Mouse (Mus musculus) bone marrow macrophage, adult 2 months (primary cell): ENCODE measurements at regions not wholly inside any gene's neighbourhood (a gene's known extent, or its start where the extent isn't known, plus 50 kb on each side); places are given as distances from the start of the nearest gene placed in this dataset.

ENCODE experiments used
- H3K27ac ChIP-seq: 2 replicates; pipeline ENCODE4 v1.5.1; 2012; ENCODE audit warnings: low read depth, low read length; ENCODE audit not compliant: insufficient read depth
- H3K4me1 ChIP-seq: 2 replicates; pipeline ENCODE4 v1.6.1; 2012; ENCODE audit warnings: low read length; ENCODE audit not compliant: control insufficient read depth, insufficient read depth
- H3K4me3 ChIP-seq: 2 replicates; pipeline ENCODE4 v1.5.1; 2012; ENCODE audit warnings: mild to moderate bottlenecking, low read length, moderate library complexity; ENCODE audit not compliant: insufficient read depth
- CTCF ChIP-seq: IDR thresholded peaks from 2 replicates; pipeline ENCODE4 v1.5.1; 2012; ENCODE audit warnings: low read depth, mild to moderate bottlenecking, low read length, moderate library complexity
- POLR2A ChIP-seq: IDR thresholded peaks from 2 replicates; pipeline ENCODE4 v1.6.1; 2012; ENCODE audit warnings: mild to moderate bottlenecking, low read depth, low read length, borderline replicate concordance

- peaks cover 8% of the 10 kb centered on the region for H3K4me1 ChIP-seq
- no peak for TF ChIP-seq CTCF
- no peak for TF ChIP-seq POLR2A
- no peak overlapping the region for H3K4me3 ChIP-seq
- no peak overlapping the region for H3K27ac ChIP-seq
Observed at GRCm38 (mm10) chr9:59197506-59197905, 93.9 kb upstream of the Adpgk start.

- H3K27ac ChIP-seq, result no peak overlapping the region
- TF ChIP-seq CTCF, result no peak
- no peak for TF ChIP-seq POLR2A
- H3K4me3 ChIP-seq, result no peak overlapping the region
- no peaks in the 10 kb centered on the region for H3K4me1 ChIP-seq
Observed at GRCm38 (mm10) chr9:59193971-59194370, 97.4 kb upstream of the Adpgk start.

- TF ChIP-seq CTCF, result no peak
- TF ChIP-seq POLR2A, result no peak
- H3K27ac ChIP-seq, result no peak overlapping the region
- H3K4me3 ChIP-seq, result peak overlapping the region; percentile 1; the same call in 1 of the 2 replicates
- no peaks in the 10 kb centered on the region for H3K4me1 ChIP-seq
Observed at GRCm38 (mm10) chr9:59189141-59189540, 102.2 kb upstream of the Adpgk start.

- Histone ChIP-seq H3K4me1 (no peaks in the 10 kb centered on the region), H3K27ac (no peak overlapping the region), H3K4me3 (no peak overlapping the region)
- TF ChIP-seq CTCF (no peak), POLR2A (no peak)
Observed at GRCm38 (mm10) chr9:59188411-59188810, 102.9 kb upstream of the Adpgk start.

GRCm38 (mm10) chr9:59186326-59186725 lies 105.0 kb upstream of the Adpgk start:
- H3K27ac ChIP-seq, result no peak overlapping the region
- H3K4me1 ChIP-seq, result no peaks in the 10 kb centered on the region
- no peak overlapping the region for H3K4me3 ChIP-seq
- TF ChIP-seq POLR2A, result no peak

GRCm38 (mm10) chr9:59184089-59184488 lies 107.3 kb upstream of the Adpgk start:
- Histone ChIP-seq H3K4me3 (no peak overlapping the region), H3K4me1 (no peaks in the 10 kb centered on the region), H3K27ac (no peak overlapping the region)
- TF ChIP-seq POLR2A, result no peak
- TF ChIP-seq CTCF, result no peak

- H3K4me3 ChIP-seq, result no peak overlapping the region
- no peak overlapping the region for H3K27ac ChIP-seq
- H3K4me1 ChIP-seq, result no peaks in the 10 kb centered on the region
- TF ChIP-seq POLR2A (no peak), CTCF (no peak)
Observed at GRCm38 (mm10) chr9:59182906-59183305, 108.5 kb upstream of the Adpgk start.

GRCm38 (mm10) chr9:59182490-59182889 lies 108.9 kb upstream of the Adpgk start:
- no peaks in the 10 kb centered on the region for H3K4me1 ChIP-seq
- H3K4me3 ChIP-seq, result no peak overlapping the region
- H3K27ac ChIP-seq, result no peak overlapping the region
- TF ChIP-seq CTCF (no peak), POLR2A (no peak)

GRCm38 (mm10) chr9:59171576-59171975 lies 119.8 kb upstream of the Adpgk start:
- no peaks in the 10 kb centered on the region for H3K4me1 ChIP-seq
- H3K27ac ChIP-seq, result no peak overlapping the region
- H3K4me3 ChIP-seq, result no peak overlapping the region
- no peak for TF ChIP-seq CTCF
- TF ChIP-seq POLR2A, result no peak

GRCm38 (mm10) chr9:59163390-59163976 lies 127.2 kb upstream of the Neo1 start:
- Histone ChIP-seq H3K27ac (no peak overlapping the region), H3K4me1 (no peaks in the 10 kb centered on the region), H3K4me3 (no peak overlapping the region)
- no peak for TF ChIP-seq POLR2A
- TF ChIP-seq CTCF, result no peak

- Histone ChIP-seq H3K27ac (no peak overlapping the region), H3K4me1 (no peaks in the 10 kb centered on the region), H3K4me3 (no peak overlapping the region)
- TF ChIP-seq POLR2A (no peak), CTCF (no peak)
Observed at GRCm38 (mm10) chr9:59162954-59163353, 126.7 kb upstream of the Neo1 start.

GRCm38 (mm10) chr9:59157663-59158062 lies 121.4 kb upstream of the Neo1 start:
- no peak overlapping the region for H3K27ac ChIP-seq
- H3K4me3 ChIP-seq, result no peak overlapping the region
- H3K4me1 ChIP-seq, result no peaks in the 10 kb centered on the region
- no peak for TF ChIP-seq CTCF
- TF ChIP-seq POLR2A, result no peak
